Mouse (Mus musculus) adrenal gland, adult 8-10 months (tissue): ENCODE measurements around the gene Olfr23. TPM values are rescaled to one million over a fixed set of nuclear protein-coding genes. Genes with fewer than 3 reads are reported as not detected.
"Not testable (repeated sequence)": the region's sequence is repeated elsewhere in the genome, so short reads cannot be mapped to it uniquely, and the experiment has no call there.

Experiments used
- DNase-seq: peaks from one replicate; pipeline ENCODE4 v3.0.0; 2022
- total RNA-seq, 4 experiments: library from RNA; stranded (reverse); gene quantifications; 2 replicates each; pipeline ENCODE4 v1.2.4; 2022

The Olfr23 gene
- not detected for total RNA-seq

DNA sequence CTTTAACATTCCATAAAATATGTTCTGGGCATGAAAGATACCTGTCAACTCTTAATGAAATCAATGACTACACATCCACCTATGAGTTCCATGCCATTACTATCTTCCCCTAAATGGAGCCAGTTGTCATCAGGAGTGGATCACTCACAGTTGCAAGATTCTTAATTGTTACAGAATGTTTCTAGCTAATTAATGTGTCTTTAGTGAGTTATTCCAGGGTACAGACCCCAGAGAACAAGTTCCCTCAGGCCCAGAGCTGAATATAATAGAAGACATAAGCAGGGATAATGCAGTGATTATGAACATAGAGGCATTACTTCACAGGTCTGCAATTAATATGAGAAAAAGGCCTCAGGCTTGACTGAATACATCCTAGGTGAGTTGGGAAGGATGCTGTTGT, at the start of gene Olfr23:
Gene Olfr23 (plus strand): TSS at position 301 of the 400 bp plus-strand sequence.
- DNase-seq, result no peak

- DNase-seq, result no peak
These were observed 45.8 kb upstream of the Olfr23 start, which contains the start of gene Olfr394 for GRCm38 (mm10) chr11:73890671-73891070. Olfr394 (minus strand) TSS chr11:73890771.

DNA sequence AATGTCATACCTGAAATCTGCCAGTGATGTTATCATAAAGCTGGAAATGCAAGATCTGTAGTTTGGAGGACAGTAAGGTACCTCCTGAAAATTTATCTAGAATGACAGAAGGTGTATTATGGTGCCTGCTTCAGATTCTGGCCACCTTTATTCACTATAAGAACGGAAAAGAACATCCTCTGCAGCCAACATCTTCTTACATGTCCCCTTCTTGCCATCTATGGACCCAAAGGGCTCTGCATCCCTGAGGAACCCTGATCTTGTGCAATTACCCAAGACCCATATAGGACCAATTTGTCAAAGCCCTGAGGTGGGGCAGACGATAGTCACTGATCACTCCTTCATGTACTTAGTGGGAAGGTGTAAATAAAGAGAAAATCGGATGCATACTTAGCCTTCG, 27.3 kb upstream of the Olfr23 start, which contains the start of gene Olfr395:
Gene Olfr395 (minus strand): TSS at position 101 of the 400 bp plus-strand sequence.
- not testable (repeated sequence) for DNase-seq

- no peak for DNase-seq
These were observed 24.0 kb downstream of the Olfr23 start, which contains the start of gene Olfr397 for GRCm38 (mm10) chr11:73960517-73960916. Olfr397 (plus strand) TSS chr11:73960817.

DNA sequence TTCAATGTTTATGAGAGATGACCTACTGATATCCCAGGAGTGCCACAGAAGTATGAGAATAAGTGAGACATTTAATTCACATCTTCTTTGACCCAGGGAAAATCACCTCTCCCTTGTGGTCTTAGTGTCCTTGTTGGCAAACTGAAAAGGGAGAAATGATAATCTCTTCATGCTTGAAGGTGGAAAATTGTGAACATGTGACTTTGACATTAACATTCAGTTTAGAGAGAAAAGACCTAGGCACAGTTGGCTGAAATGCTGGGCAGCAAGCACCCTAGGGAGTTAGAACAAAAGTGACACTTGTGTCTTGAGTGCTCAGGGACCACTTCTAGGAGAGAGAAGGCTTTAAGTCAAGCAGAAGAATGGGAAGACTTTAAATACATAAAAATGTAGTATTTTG, 53.8 kb downstream of the Olfr23 start, which contains the start of gene Olfr398:
Gene Olfr398 (minus strand): TSS at position 101 of the 400 bp plus-strand sequence.
- DNase-seq, result no peak

Other genes starting within 250 kb of the Olfr23 start
- gene Zfp735, start 247.9 kb upstream of the Olfr23 start, total RNA-seq, result not detected
- gene Olfr389, start 156.0 kb upstream of the Olfr23 start, total RNA-seq, result not detected
- gene Olfr390, start 153.7 kb upstream of the Olfr23 start, total RNA-seq, result not detected
- gene Olfr391-ps, start 133.6 kb upstream of the Olfr23 start, total RNA-seq, result not detected
- gene Olfr392, start 119.6 kb upstream of the Olfr23 start, total RNA-seq, result not detected
- gene Olfr393, start 85.2 kb upstream of the Olfr23 start, total RNA-seq, result not detected
- gene Olfr394, start 45.9 kb upstream of the Olfr23 start, total RNA-seq, result not detected
- gene Olfr395, start 27.4 kb upstream of the Olfr23 start, total RNA-seq, result not detected
- gene Olfr397, start 24.1 kb downstream of the Olfr23 start, total RNA-seq, result not detected
- gene Olfr398, start 53.7 kb downstream of the Olfr23 start, total RNA-seq, result not detected
- gene Olfr139, start 119.9 kb downstream of the Olfr23 start, total RNA-seq, result not detected
- not detected for gene Olfr399, start 119.9 kb downstream of the Olfr23 start, total RNA-seq
- gene Zfp616, start 133.3 kb downstream of the Olfr23 start, total RNA-seq, result not detected
- not detected for gene Olfr401, start 177.0 kb downstream of the Olfr23 start, total RNA-seq
- gene Olfr402, start 216.9 kb downstream of the Olfr23 start, total RNA-seq, result not detected
- not detected for gene Olfr403, start 249.6 kb downstream of the Olfr23 start, total RNA-seq